Mouse (Mus musculus) heart, embryonic 16.5 days (tissue): ENCODE measurements around the gene Rbl1. TPM values are rescaled to one million over a fixed set of nuclear protein-coding genes. Genes with fewer than 3 reads are reported as not detected.

ENCODE experiments used
- ATAC-seq: fragments of 200-750 bp; cut with Nextera tagmentation; replicated peaks from 2 replicates; pipeline ENCODE4 v1.8.0; 2017; ENCODE audit warnings: moderate number of reproducible peaks; ENCODE audit not compliant: insufficient read depth, low FRiP score; ENCODE audit errors: extremely low read depth
- H3K27ac ChIP-seq: fragments of 300-500 bp; sonication (generic); 2 replicates; pipeline ENCODE4 v1.5.1; 2014; ENCODE audit warnings: mild to moderate bottlenecking, low read length, control low read depth, moderate library complexity
- H3K27me3 ChIP-seq: fragments of 300-500 bp; sonication (generic); 2 replicates; pipeline ENCODE4 v1.6.1; 2014; ENCODE audit warnings: low read length, mixed read lengths; ENCODE audit not compliant: control insufficient read depth, insufficient read depth
- H3K36me3 ChIP-seq: fragments of 300-500 bp; sonication (generic); 2 replicates; pipeline ENCODE4 v1.6.1; 2014; ENCODE audit not compliant: control insufficient read depth, insufficient read depth
- H3K4me1 ChIP-seq: fragments of 300-500 bp; sonication (generic); 2 replicates; pipeline ENCODE4 v1.6.1; 2014; ENCODE audit warnings: low read length, mixed read lengths; ENCODE audit not compliant: control insufficient read depth, insufficient read depth
- H3K4me2 ChIP-seq: fragments of 300-500 bp; sonication (generic); 2 replicates; pipeline ENCODE4 v1.6.1; 2014; ENCODE audit warnings: low read depth, mild to moderate bottlenecking, control low read depth, low read length
- H3K4me3 ChIP-seq: fragments of 300-500 bp; sonication (generic); 2 replicates; pipeline ENCODE4 v1.5.1; 2014; ENCODE audit warnings: mild to moderate bottlenecking, control low read depth, low read length
- H3K9ac ChIP-seq: fragments of 300-500 bp; sonication (generic); 2 replicates; pipeline ENCODE4 v1.6.1; 2014; ENCODE audit warnings: low read length, control low read depth
- H3K9me3 ChIP-seq: fragments of 300-500 bp; sonication (generic); replicated peaks from 2 replicates; pipeline ENCODE4 v1.6.1; 2016; ENCODE audit warnings: low read length; ENCODE audit not compliant: control insufficient read depth
- WGBS: fragments of 180-500 bp; shearing (Covaris S2); extraction: QIAGEN DNeasy Blood & Tissue Kit; methylation state at CpG from one replicate; pipeline ENCODE4 v1.1.7; 2014; 5-methylcytosine and 5-hydroxymethylcytosine counted together
- polyA plus RNA-seq: library from polyadenylated mRNA; unstranded; fragments of >200 nt; fragmentation: Nextera tagmentation; extraction: Ambion mirVana; gene quantifications from 2 replicates; pipeline ENCODE4 v1.2.1, GENCODE M21; 2015

The Rbl1 gene
- polyA plus RNA-seq, 1 experiment from 2014 or later, result 15.1 TPM

DNA sequence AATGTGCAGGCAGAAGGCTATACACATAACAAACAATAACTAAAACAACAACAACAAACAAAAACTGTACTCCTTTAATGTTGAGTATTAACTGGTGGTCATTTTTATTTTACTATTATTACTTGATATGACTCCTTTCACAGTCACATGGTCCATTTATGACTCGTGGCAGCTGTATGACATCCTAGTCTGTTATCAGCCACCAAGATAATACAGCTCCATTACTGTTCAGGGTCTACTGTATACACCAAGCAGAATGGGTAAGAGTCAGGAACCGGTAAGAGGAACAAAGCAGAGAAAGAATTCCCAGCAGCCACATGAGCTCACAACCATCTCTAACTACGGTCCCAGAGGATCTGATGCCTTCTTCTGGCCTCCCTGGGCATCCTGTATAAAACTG is 79.1 kb downstream of the Rbl1 start:
- WGBS, result 64% methylated on average over 3 of the region's 3 CpGs
- H3K27ac ChIP-seq, result no peak overlapping the region
- 0 out of 2 replicates have a peak, but pooled peaks cover 4% of the 10 kb centered on the region for H3K4me1 ChIP-seq
- no peaks in the 10 kb centered on the region for H3K9me3 ChIP-seq
- H3K27me3 ChIP-seq, result no peaks in the 10 kb centered on the region
- H3K4me3 ChIP-seq, result no peak overlapping the region
- H3K36me3 ChIP-seq, result peaks cover 17% of the 10 kb centered on the region; the same call in 1 of the 2 replicates
- H3K4me2 ChIP-seq, result no peak overlapping the region
- no peak overlapping the region for H3K9ac ChIP-seq
- no peak for ATAC-seq

DNA sequence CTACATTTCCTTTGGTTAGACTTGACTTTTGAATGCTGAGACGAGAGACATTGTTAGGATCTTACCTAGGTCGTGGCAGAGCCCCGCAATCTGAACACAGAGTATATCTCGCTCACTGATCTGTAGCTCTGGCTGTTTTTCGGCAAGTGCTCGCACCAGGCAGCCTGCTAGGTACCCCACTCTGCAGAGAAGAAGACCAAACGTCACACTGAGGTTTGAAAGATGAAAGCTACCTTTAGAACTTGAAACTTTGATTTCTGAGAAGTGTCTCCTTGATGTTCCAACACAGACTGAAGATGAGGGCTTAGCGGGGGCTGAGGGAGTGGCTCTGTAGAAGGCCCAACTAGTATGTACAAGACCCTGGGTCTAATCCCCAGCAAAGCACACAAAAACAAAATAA is 82.6 kb downstream of the Rbl1 start:
- Histone ChIP-seq H3K27ac (no peak overlapping the region), H3K27me3 (no peaks in the 10 kb centered on the region), H3K4me2 (no peak overlapping the region), H3K4me1 (0 out of 2 replicates have a peak, but pooled peaks cover 4% of the 10 kb centered on the region), H3K4me3 (no peak overlapping the region), H3K36me3 (peaks cover 24% of the 10 kb centered on the region; the same call in 1 of the 2 replicates), H3K9me3 (no peaks in the 10 kb centered on the region), H3K9ac (no peak overlapping the region)
- 83% methylated on average over 8 of the region's 8 CpGs for WGBS
- no peak for ATAC-seq

DNA sequence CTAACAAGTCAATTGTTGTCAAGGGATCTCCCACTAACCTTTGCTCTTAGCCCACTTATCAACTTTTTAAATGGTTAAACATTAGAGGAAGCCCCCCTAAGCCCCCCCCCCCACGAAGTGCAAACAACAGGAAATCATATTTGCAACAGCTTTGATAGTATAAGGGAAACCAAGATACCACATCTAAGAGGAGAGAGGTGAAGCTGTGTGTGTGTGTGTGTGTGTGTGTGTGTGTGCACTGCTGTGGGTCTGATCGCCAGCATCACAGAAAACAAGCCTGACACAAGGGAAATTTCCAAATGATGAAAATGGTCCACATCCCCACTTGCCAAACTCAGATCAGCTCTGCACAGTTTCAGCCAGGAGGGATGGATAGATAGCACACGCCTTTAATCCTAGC is 85.3 kb downstream of the Rbl1 start:
- no peaks in the 10 kb centered on the region for H3K9me3 ChIP-seq
- H3K36me3 ChIP-seq, result peaks cover 26% of the 10 kb centered on the region
- no peaks in the 10 kb centered on the region for H3K4me1 ChIP-seq
- no peak overlapping the region for H3K27ac ChIP-seq
- H3K4me3 ChIP-seq, result no peak overlapping the region
- no peak for ATAC-seq
- no peaks in the 10 kb centered on the region for H3K27me3 ChIP-seq
- H3K4me2 ChIP-seq, result no peak overlapping the region
- 64% methylated on average over 3 of the region's 3 CpGs for WGBS
- H3K9ac ChIP-seq, result no peak overlapping the region

DNA sequence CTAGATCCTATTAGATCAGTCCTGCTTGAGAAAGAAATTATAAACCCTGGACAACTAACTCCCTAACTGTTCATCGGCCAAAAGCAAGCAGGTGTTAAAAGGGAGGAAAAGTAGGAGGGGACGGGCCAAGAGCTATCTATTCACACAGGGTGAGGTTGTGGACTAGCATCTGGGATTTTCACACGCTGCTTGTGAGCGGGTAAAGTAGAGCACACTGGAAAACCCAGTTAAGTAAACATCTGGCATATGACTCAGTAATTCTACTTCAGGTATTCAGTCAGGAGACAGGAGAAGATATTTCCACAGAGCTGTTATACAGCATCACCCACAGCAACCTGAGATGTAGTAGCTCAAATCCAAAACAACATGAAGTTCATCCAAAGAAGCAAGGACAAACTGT is 85.8 kb downstream of the Rbl1 start:
- Histone ChIP-seq H3K4me2 (no peak overlapping the region), H3K4me3 (no peak overlapping the region), H3K27ac (no peak overlapping the region), H3K4me1 (no peaks in the 10 kb centered on the region), H3K9ac (no peak overlapping the region), H3K9me3 (no peaks in the 10 kb centered on the region), H3K27me3 (no peaks in the 10 kb centered on the region), H3K36me3 (peaks cover 29% of the 10 kb centered on the region)
- 78% methylated on average over 4 of the region's 4 CpGs for WGBS
- no peak for ATAC-seq

DNA sequence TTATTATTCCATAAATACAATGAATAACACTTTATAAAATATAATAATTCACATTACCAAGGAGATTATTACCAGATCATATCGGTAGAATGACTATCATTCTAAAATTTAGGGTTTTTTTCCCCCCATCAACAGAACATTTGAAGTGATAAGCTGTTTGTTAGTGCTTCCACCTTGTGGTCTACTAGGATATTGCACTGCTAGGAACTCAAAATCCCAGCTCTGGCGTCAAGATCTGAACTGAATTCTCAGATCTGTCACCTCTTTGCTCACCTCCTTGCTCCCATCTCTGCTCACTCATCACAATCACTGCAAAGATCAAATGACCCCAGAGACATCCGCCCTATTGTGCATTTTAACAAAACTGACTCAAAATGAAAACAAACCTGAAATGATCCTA is 87.4 kb downstream of the Rbl1 start:
- H3K27me3 ChIP-seq, result no peaks in the 10 kb centered on the region
- H3K9ac ChIP-seq, result no peak overlapping the region
- ATAC-seq, result no peak
- H3K4me3 ChIP-seq, result no peak overlapping the region
- H3K4me1 ChIP-seq, result no peaks in the 10 kb centered on the region
- no peak overlapping the region for H3K27ac ChIP-seq
- 13% methylated on average over 3 of the region's 3 CpGs for WGBS
- H3K4me2 ChIP-seq, result no peak overlapping the region
- H3K9me3 ChIP-seq, result no peaks in the 10 kb centered on the region
- H3K36me3 ChIP-seq, result peaks cover 31% of the 10 kb centered on the region

DNA sequence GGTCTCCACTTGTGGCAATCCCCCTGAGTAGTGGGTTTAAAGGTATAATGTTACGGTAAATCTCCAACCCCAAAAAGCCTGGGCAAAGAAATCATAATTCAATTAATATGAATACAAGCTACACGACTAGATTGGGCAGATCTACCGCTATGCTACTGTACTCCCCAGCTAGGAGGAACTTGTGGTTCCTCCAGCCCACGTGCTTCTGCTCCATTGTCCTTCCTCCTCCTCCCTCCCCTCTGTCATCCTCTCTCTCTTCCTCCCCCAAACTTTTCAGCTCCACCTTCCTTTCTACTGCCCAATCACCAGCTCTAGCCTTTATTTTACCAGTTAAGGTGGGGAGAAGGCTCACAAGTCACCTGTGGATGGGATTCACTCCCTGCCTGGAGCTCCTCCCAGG is 96.1 kb downstream of the Rbl1 start:
- H3K36me3 ChIP-seq, result peaks cover 17% of the 10 kb centered on the region
- no peaks in the 10 kb centered on the region for H3K27me3 ChIP-seq
- H3K4me3 ChIP-seq, result no peak overlapping the region
- no peak overlapping the region for H3K9ac ChIP-seq
- no peak for ATAC-seq
- 79% methylated on average over 4 of the region's 4 CpGs for WGBS
- H3K9me3 ChIP-seq, result no peaks in the 10 kb centered on the region
- H3K27ac ChIP-seq, result no peak overlapping the region
- no peaks in the 10 kb centered on the region for H3K4me1 ChIP-seq
- no peak overlapping the region for H3K4me2 ChIP-seq

DNA sequence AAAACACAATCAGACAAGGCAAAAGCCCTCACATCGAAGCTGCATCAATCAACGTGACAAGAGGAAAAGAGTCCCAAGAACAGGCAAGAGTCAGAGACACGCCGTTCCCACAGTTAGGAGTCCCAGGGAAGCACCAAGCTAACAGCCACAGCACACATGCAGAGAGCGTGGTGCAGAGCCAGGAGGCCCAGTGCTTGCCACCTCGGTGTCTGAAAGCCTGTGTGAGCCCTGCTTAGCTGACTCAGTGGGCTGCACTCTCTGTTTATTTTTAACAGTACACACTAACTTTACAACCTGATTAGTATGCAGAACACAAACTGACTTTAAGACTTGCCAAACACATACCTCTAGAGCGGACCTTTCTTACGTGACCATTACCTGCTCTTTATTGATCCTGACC is 99.9 kb downstream of the Rbl1 start:
- ATAC-seq, result no peak
- H3K9me3 ChIP-seq, result no peaks in the 10 kb centered on the region
- H3K9ac ChIP-seq, result no peak overlapping the region
- H3K27ac ChIP-seq, result no peak overlapping the region
- no peak overlapping the region for H3K4me2 ChIP-seq
- H3K27me3 ChIP-seq, result no peaks in the 10 kb centered on the region
- peaks cover 3% of the 10 kb centered on the region; the same call in 1 of the 2 replicates for H3K4me1 ChIP-seq
- 87% methylated on average over 8 of the region's 8 CpGs for whole genome bisulfite sequencing
- peaks cover 15% of the 10 kb centered on the region for H3K36me3 ChIP-seq
- no peak overlapping the region for H3K4me3 ChIP-seq

DNA sequence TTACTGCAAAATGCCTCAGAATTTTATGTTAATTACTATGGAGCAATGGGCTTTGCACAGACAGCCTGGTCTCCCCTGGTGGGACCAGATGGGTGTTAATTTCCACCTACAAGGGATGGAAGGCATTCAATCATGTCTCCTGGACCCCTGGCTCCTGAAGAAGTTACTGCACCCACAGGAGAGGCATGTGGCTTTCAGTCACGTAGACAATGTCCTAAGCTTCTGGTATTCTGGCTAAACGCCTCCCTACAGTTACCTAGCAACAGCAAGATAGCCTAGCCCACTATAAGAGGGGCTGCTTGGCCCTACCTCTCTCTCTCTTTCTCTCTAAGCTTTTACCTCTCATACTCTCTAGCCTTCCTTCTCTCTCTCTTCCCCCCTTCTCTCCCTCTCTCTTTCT is 102.1 kb downstream of the Rbl1 start:
- no peaks in the 10 kb centered on the region for H3K9me3 ChIP-seq
- H3K9ac ChIP-seq, result no peak overlapping the region
- peaks cover 11% of the 10 kb centered on the region for H3K36me3 ChIP-seq
- no peak for ATAC-seq
- 46% methylated on average over 2 of the region's 2 CpGs for WGBS
- H3K4me3 ChIP-seq, result no peak overlapping the region
- no peaks in the 10 kb centered on the region for H3K27me3 ChIP-seq
- peaks cover 3% of the 10 kb centered on the region; the same call in 1 of the 2 replicates for H3K4me1 ChIP-seq
- H3K4me2 ChIP-seq, result no peak overlapping the region
- H3K27ac ChIP-seq, result no peak overlapping the region

DNA sequence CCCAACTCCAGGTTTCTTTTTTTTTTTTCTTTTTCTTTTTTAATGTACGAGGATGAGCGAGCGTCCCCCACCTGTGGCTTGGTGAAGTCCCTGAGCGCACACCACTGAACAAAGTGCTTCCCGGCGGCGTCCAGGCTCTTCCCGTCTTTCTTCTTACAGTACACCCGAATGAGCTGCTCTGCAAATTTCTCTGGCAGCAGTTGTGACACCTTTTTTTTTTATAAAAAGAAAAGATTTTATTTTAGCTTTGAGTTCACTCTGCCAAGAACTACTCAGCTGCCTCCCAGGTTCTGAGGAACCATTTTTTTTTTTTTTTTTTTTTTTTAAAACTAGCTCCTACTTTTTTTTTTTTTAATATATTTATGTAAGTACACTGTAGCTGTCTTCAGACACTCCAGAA is 102.7 kb downstream of the Rbl1 start:
- no peak overlapping the region for H3K4me2 ChIP-seq
- ATAC-seq, result no peak
- no peak overlapping the region for H3K9ac ChIP-seq
- H3K4me3 ChIP-seq, result no peak overlapping the region
- peaks cover 10% of the 10 kb centered on the region for H3K36me3 ChIP-seq
- H3K27me3 ChIP-seq, result no peaks in the 10 kb centered on the region
- no peak overlapping the region for H3K27ac ChIP-seq
- H3K4me1 ChIP-seq, result peaks cover 3% of the 10 kb centered on the region; the same call in 1 of the 2 replicates
- WGBS, result 94% methylated on average over 9 of the region's 9 CpGs
- H3K9me3 ChIP-seq, result no peaks in the 10 kb centered on the region

DNA sequence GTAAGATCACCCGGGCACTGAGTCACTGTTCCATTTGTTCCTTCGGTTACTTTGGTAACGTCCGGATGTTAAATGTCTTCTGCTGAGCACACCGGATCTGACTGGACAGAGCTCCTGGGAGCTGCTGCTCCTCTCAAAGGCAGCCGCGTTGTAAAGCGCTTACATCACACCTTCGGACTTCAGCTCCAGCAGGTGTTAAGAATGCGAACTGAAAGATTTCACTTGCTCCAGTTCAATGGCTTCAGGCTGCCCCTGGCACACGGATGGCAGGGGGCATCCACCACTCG is 104.1 kb downstream of the Rbl1 start:
- no peak for ATAC-seq
- no peak overlapping the region for H3K4me2 ChIP-seq
- 63% methylated on average over 12 of the region's 12 CpGs for WGBS
- no peaks in the 10 kb centered on the region for H3K9me3 ChIP-seq
- H3K27me3 ChIP-seq, result no peaks in the 10 kb centered on the region
- peaks cover 10% of the 10 kb centered on the region for H3K36me3 ChIP-seq
- no peak overlapping the region for H3K9ac ChIP-seq
- H3K27ac ChIP-seq, result no peak overlapping the region
- H3K4me1 ChIP-seq, result peaks cover 3% of the 10 kb centered on the region; the same call in 1 of the 2 replicates
- H3K4me3 ChIP-seq, result no peak overlapping the region
